Mouse (Mus musculus) pancreas, adult 10 weeks (tissue): ENCODE results near the gene Hsfy2. TPM values are rescaled to one million over a fixed set of nuclear protein-coding genes. Genes with fewer than 3 reads are reported as not detected.

Experiments
- polyA plus RNA-seq: library from polyadenylated mRNA; stranded (reverse); fragments of 350-450 nt; fragmentation: Illumina TruSeq; extraction: RNeasy Lipid Tissue Mini Kit (QIAGEN cat#74804); gene quantifications from one replicate; pipeline ENCODE4 v1.2.3, GENCODE M21; 2015; ENCODE audit warnings: low read depth, low replicate concordance; ENCODE audit not compliant: insufficient read depth

Gene Hsfy2
- polyA plus RNA-seq = not detected

DNA sequence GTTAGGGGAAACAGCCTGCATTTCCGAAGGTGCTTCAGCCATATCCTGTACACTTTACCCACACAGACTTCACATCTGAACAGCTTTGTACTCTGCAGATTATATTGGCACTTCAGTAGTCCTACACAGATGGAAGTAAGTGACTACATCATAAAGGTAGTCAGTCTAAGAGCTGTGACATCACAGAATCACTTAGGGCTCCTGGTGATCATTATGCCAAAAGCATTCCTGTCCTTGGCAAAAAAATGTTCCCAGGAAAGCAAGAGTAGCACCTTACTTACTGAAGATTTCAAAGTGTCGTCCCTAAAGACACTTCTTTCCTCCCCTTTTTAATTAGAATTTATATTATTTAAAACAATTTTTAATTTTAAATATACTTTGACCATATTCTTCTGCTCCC, at the start of gene Hsfy2:
Gene Hsfy2 (minus strand): TSS at position 101 of the 400 bp plus-strand sequence.

